Mouse (Mus musculus) ES-Bruce4 (cell line): ENCODE results near the gene Tap1.

Experiments
- CTCF ChIP-seq: IDR thresholded peaks from one replicate; pipeline ENCODE4 v1.8.1; 2011; ENCODE audit warnings: low read depth, low read length
- POLR2A ChIP-seq: IDR thresholded peaks from one replicate; pipeline ENCODE4 v1.8.1; 2011; ENCODE audit warnings: low read length; ENCODE audit not compliant: insufficient read depth

GRCm38 (mm10) chr17:34192852-34193251, 5.5 kb downstream of the Tap1 start:
- TF ChIP-seq CTCF (no peak), POLR2A (no peak)
